Mouse (Mus musculus): ENCODE data around the gene Fam43a. TPM values are rescaled to one million over a fixed set of nuclear protein-coding genes. Genes with fewer than 3 reads are reported as not detected.

Fam43a gene
- 10 to 100 TPM; 19.1 to 27.8 TPM for total RNA-seq (2023)

DNA sequence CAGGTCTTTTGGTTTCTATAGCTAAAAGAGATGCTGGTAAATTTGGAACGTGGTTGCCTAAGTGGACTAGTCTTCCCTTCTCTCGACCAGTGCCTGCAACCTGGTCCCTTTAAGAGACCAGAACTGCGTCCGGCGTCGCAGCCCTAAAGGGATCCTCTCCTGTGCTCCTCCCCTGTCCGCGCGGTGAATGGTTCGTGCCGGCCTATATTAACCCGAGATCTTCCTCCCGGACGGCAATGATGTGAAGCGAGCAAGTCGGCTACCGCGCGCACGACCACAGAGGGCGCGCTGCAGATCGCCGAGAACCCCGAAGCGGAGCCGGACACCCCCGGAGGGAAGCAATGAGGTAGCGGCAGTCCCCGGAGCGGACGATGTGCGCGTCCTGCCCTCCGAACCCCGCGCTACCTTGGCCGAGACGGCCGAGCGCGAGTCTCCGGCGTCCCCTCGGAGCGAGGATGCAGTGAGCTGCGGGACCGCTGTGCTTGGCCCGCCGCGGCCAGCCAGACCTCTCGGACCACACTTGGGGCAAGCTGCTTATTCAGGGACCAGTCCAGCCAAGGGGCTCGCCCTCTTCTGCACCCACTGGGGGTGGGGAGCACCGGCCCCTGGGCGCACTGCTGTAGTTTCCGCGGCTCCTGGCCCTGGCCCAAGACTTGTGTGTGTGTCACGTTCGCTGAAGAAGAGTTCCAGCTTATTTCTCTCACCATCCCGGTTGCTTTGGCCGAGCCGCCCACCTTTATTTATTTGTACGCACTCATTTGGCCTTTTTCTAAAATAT, at the start of gene Fam43a:
Gene Fam43a, plus strand, starts transcription at position 233 of the 778 bp plus-strand sequence.

DNA sequence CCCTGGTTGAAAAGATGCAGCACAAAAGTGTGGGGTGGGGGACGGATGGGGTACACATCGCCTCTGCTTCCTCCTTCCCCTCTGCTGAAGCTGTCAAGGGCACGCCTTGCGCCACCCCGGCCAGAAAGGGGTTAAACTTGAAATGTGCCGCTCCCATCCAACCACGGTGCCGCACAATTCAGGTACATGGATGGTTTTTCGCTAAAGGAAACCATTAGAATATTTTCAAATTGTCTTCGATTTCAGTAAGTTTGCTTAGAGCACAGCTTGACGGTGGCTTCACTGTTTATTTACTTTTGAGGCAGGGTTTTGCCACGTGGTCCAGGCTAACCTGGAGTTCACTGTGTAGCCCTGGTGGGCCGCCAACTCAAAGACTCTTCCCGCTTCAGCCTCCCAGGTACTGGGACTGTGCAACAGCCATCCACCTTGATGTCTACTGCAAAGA, 48.8 kb upstream of the Fam43a start, which contains the start of gene Tmem44:
Gene Tmem44, minus strand, starts transcription at position 95 of the 445 bp plus-strand sequence.

DNA sequence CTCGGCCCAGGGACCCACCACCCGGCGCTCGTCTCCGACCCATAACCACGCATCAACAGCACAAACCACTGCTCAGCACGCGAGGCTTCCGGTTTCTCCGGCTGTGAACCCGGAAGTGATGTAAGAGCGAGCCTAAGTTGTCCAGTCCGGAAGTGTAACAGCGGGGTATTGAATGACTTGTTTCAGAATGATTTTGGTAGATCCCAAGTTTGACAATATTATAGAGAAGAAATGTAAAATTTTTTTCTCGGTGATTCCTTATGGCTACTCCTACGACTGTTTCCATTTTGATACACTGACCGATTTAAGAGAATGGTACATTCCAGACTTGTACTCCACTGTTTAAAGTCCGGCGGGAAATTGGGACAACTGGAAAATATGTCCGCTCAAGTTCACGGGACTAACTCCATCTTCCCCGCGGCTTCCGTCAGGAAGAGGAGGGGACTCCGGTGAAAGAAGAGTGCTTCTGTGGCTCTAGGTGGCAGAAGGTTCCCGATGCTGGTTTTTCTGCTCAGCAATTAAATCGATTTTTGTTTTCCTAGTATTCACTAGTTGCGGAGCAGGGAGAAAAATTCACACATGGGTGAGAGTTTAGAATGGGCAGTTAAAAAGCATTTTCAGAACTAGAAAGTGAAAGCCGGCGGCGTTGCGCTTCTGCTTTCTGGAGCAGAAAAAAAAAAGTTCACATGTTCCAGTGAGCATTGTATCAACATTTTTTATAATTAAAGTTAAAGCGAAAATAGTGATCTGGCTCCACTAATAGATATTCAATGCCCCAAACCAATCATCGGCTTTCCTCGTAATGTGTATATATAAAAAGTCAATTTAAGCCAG, 11.8 kb upstream of the Fam43a start, which contains the start of gene Lsg1:
Gene Lsg1, minus strand, starts transcription at position 99 of the 834 bp plus-strand sequence.

Other genes with a start within 250 kb of the Fam43a start
- gene Atp13a3, start 193.7 kb upstream of the Fam43a start, total RNA-seq (2023): 10 to 100 TPM; 75.0 to 77.6 TPM
- not detected for gene Tmem44, start 48.9 kb upstream of the Fam43a start, total RNA-seq (2023)
- gene Lsg1, start 12.1 kb upstream of the Fam43a start, total RNA-seq (2023): 10 to 100 TPM; 20.2 to 27.6 TPM